Mouse (Mus musculus) hindbrain, embryonic 13.5 days (tissue): ENCODE results near the gene Rab11fip5. TPM values are rescaled to one million over a fixed set of nuclear protein-coding genes. Genes with fewer than 3 reads are reported as not detected.

Experiments used
- ATAC-seq: fragments of 200-750 bp; cut with Nextera tagmentation; 2 replicates; pipeline ENCODE4 v1.8.0; 2017; ENCODE audit warnings: moderate TSS enrichment; ENCODE audit not compliant: low FRiP score
- H3K27ac ChIP-seq: fragments of 300-500 bp; sonication (generic); 2 replicates; pipeline ENCODE4 v1.5.1; 2015; ENCODE audit warnings: inconsistent platforms, mild to moderate bottlenecking, moderate library complexity
- H3K27me3 ChIP-seq: fragments of 300-500 bp; sonication (generic); 2 replicates; pipeline ENCODE4 v1.6.1; 2015; ENCODE audit warnings: mild to moderate bottlenecking, inconsistent platforms
- H3K36me3 ChIP-seq: fragments of 300-500 bp; sonication (generic); 2 replicates; pipeline ENCODE4 v1.6.1; 2015; ENCODE audit warnings: mild to moderate bottlenecking, inconsistent platforms
- H3K4me1 ChIP-seq: fragments of 300-500 bp; sonication (generic); replicated peaks from 2 replicates; pipeline ENCODE4 v1.6.1; 2015; ENCODE audit warnings: inconsistent platforms
- H3K4me2 ChIP-seq: fragments of 300-500 bp; sonication (generic); 2 replicates; pipeline ENCODE4 v1.6.1; 2015; ENCODE audit warnings: inconsistent platforms, mild to moderate bottlenecking, moderate library complexity
- H3K4me3 ChIP-seq: fragments of 300-500 bp; sonication (generic); 2 replicates; pipeline ENCODE4 v1.5.1; 2015; ENCODE audit warnings: mild to moderate bottlenecking, inconsistent platforms
- H3K9ac ChIP-seq: fragments of 300-500 bp; sonication (generic); 2 replicates; pipeline ENCODE4 v1.6.1; 2015; ENCODE audit warnings: mild to moderate bottlenecking, inconsistent platforms
- H3K9me3 ChIP-seq: fragments of 300-500 bp; sonication (generic); 2 replicates; pipeline ENCODE4 v1.6.1; 2016; ENCODE audit warnings: inconsistent platforms
- WGBS: fragments of 180-500 bp; shearing (Covaris S2); methylation state at CpG from one replicate; pipeline ENCODE4 v1.1.7; 2015; 5-methylcytosine and 5-hydroxymethylcytosine counted together
- polyA plus RNA-seq: library from polyadenylated mRNA; unstranded; fragments of >200 nt; fragmentation: Nextera tagmentation; extraction: Ambion mirVana; gene quantifications from 2 replicates; pipeline ENCODE4 v1.2.1, GENCODE M21; 2015

Gene Rab11fip5
- 13.7 and 14.8 TPM in 2 replicates for polyA plus RNA-seq

- Histone ChIP-seq H3K36me3 (peaks cover 6% of the 10 kb centered on the region), H3K4me3 (peak within 1 kb of the TSS; percentile 88), H3K27me3 (peaks cover 19% of the 10 kb centered on the region; the same call in 1 of the 2 replicates), H3K27ac (peak within 1 kb of the TSS; percentile 85), H3K4me1 (peaks cover 36% of the 10 kb centered on the region), H3K9me3 (no peaks in the 10 kb centered on the region), H3K9ac (peak within 1 kb of the TSS; percentile 93), H3K4me2 (peak within 1 kb of the TSS; percentile 80)
- WGBS = 2% methylated on average over 70 of the region's 80 CpGs
- ATAC-seq = peak; percentile 32; the same call in 1 of the 2 replicates
Observed at GRCm38 (mm10) chr6:85373951-85374733, at the start of gene Rab11fip5. Rab11fip5 (minus strand) TSS chr6:85374634.

DNA sequence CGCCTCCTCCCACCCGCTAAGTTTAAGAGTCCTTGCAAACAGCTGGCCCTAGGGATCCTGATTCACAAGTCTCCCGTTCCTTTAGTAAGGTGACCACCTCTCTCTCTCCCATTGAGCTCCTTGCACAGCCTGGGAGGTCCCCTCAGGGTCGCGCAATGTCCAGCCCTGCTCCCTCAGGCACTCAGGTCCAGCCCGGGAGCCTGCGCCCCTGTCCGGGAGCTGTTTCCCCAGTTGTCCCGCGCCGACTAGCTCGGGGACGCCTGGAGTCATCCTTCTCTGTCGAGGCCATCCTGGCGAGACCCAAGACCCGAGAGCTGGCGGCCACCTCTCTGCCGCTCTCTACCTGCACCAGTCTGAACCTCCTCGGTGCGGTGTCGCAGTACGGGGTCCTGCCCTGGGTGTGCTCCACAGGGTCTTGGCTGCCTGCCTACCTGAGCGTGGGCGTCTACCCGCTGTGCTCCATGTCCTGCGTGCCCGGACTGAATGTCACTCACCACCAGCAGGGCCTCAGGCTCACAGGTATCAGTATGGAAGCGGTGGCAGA lies 49.5 kb upstream of the Rab11fip5 start, which contains the start of gene Noto:
TSS of gene Noto (plus strand) at position 51 of the 544 bp plus-strand sequence.
- WGBS = 16% methylated on average over 28 of the region's 28 CpGs
- H3K4me1 ChIP-seq = peaks cover 5% of the 10 kb centered on the region; the same call in 1 of the 2 replicates
- no peaks in the 10 kb centered on the region for H3K36me3 ChIP-seq
- no peak within 1 kb of the TSS for H3K4me2 ChIP-seq
- no peak within 1 kb of the TSS for H3K9ac ChIP-seq
- peaks cover 31% of the 10 kb centered on the region for H3K27me3 ChIP-seq
- no peaks in the 10 kb centered on the region for H3K9me3 ChIP-seq
- H3K27ac ChIP-seq = no peak within 1 kb of the TSS
- no peak for ATAC-seq
- no peak within 1 kb of the TSS for H3K4me3 ChIP-seq

GRCm38 (mm10) chr6:85419150-85419549 lies 44.7 kb upstream of the Rab11fip5 start:
- H3K4me3 ChIP-seq = no peak overlapping the region
- H3K9ac ChIP-seq = no peak overlapping the region
- no peaks in the 10 kb centered on the region for H3K36me3 ChIP-seq
- 90% methylated on average over 2 of the region's 2 CpGs for WGBS
- H3K4me1 ChIP-seq = peaks cover 5% of the 10 kb centered on the region; the same call in 1 of the 2 replicates
- no peak overlapping the region for H3K27ac ChIP-seq
- no peak for ATAC-seq
- no peaks in the 10 kb centered on the region for H3K9me3 ChIP-seq
- H3K4me2 ChIP-seq = no peak overlapping the region
- peaks cover 22% of the 10 kb centered on the region for H3K27me3 ChIP-seq

- no peak for ATAC-seq
- WGBS = 57% methylated on average over 3 of the region's 3 CpGs
- H3K4me2 ChIP-seq = no peak overlapping the region
Observed at GRCm38 (mm10) chr6:85415829-85416228, 41.4 kb upstream of the Rab11fip5 start.

GRCm38 (mm10) chr6:85410771-85411273 lies 36.4 kb upstream of the Rab11fip5 start:
- no peak overlapping the region for H3K4me3 ChIP-seq
- WGBS = 10% methylated on average over 13 of the region's 13 CpGs
- H3K36me3 ChIP-seq = no peaks in the 10 kb centered on the region
- H3K4me2 ChIP-seq = no peak overlapping the region
- H3K9ac ChIP-seq = no peak overlapping the region
- peaks cover 8% of the 10 kb centered on the region for H3K4me1 ChIP-seq
- ATAC-seq = peak; percentile 73
- peaks cover 59% of the 10 kb centered on the region for H3K27me3 ChIP-seq
- H3K9me3 ChIP-seq = no peaks in the 10 kb centered on the region
- no peak overlapping the region for H3K27ac ChIP-seq

More at GRCm38 (mm10) chr6:85415829-85416228, 41.4 kb upstream of the Rab11fip5 start:
- Histone ChIP-seq H3K36me3 (no peaks in the 10 kb centered on the region), H3K4me3 (no peak overlapping the region), H3K27me3 (0 out of 2 replicates have a peak, but pooled peaks cover 12% of the 10 kb centered on the region), H3K9me3 (no peaks in the 10 kb centered on the region), H3K4me1 (no peaks in the 10 kb centered on the region), H3K9ac (no peak overlapping the region), H3K27ac (no peak overlapping the region)

DNA sequence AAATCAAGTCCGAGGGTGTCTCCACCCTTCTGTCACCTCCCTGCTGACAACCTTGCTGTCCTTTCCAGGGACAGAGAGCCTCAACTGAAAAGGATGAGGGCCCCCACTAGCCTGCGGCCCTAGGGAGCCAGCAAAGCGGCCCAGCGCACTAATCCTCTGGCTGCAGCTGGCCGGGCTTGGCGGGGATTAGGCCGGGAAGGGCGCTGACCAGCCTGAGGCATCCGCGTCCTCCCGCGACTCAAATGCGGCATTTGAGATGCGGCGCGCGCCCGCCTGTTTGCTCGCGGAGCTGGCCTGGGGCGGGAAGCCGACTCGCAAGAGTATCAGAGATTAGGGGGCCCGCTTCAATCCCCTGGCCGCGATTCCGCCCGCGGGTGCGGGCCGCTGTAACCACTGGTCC lies 34.6 kb upstream of the Rab11fip5 start:
- Histone ChIP-seq H3K27ac (no peak overlapping the region), H3K9me3 (no peaks in the 10 kb centered on the region), H3K36me3 (no peaks in the 10 kb centered on the region), H3K9ac (peak overlapping the region; percentile 64), H3K4me2 (peak overlapping the region; percentile 51), H3K27me3 (peaks cover 57% of the 10 kb centered on the region), H3K4me3 (peak overlapping the region; percentile 28), H3K4me1 (peaks cover 8% of the 10 kb centered on the region)
- no peak for ATAC-seq
- whole genome bisulfite sequencing = 2% methylated on average over 31 of the region's 31 CpGs

DNA sequence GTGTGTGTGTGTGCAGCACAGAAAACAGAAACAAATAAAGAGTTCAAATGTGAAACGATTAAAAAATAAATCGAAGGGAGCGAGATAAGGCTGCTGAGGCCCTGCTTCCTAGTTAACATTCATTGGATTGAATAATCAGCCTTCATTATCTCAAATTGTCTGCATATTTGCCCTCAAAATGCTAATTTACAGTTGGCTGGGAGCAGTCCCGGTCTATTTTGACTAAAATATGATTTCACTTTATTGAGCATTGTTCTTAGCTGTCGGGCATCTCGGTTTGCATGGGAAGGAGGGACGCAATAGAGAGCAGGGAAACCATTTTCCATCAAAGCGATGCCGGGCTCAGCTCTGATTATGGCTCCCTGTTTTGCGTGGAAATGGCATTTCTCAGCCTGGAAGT lies 28.6 kb upstream of the Rab11fip5 start:
- Histone ChIP-seq H3K36me3 (no peaks in the 10 kb centered on the region), H3K4me2 (no peak overlapping the region), H3K27ac (peak overlapping the region; percentile 55; the same call in 1 of the 2 replicates), H3K27me3 (peaks cover 29% of the 10 kb centered on the region), H3K9ac (no peak overlapping the region), H3K4me1 (no peaks in the 10 kb centered on the region), H3K9me3 (no peaks in the 10 kb centered on the region), H3K4me3 (no peak overlapping the region)
- WGBS = 70% methylated on average over 10 of the region's 10 CpGs
- ATAC-seq = no peak

DNA sequence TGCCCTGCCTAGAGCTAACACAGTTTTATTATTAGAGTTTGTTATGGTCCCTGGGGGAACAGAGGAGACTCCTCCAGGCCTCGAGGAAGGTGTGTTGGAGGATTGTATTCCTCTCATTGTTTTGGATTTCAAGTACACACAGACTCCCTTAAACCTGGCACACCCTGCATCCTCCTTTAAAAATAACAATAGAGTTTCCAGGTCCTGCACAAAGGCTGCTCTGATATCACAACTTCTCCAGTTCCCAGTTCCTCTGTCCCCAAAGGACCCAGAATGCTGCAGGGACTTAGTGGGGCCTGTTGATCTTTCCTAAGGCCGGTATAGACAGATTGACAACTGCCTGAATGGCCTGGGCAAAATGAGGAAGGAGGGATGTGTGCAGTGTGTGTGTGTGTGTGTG lies 28.2 kb upstream of the Rab11fip5 start:
- Histone ChIP-seq H3K4me1 (no peaks in the 10 kb centered on the region), H3K4me2 (no peak overlapping the region), H3K27me3 (peaks cover 24% of the 10 kb centered on the region), H3K9me3 (no peaks in the 10 kb centered on the region), H3K36me3 (no peaks in the 10 kb centered on the region), H3K27ac (peak overlapping the region; percentile 55; the same call in 1 of the 2 replicates), H3K9ac (no peak overlapping the region), H3K4me3 (no peak overlapping the region)
- WGBS = 53% methylated on average over 2 of the region's 2 CpGs
- no peak for ATAC-seq

GRCm38 (mm10) chr6:85399715-85400114 lies 25.3 kb upstream of the Rab11fip5 start:
- no peak for ATAC-seq
- no peak overlapping the region for H3K9ac ChIP-seq
- no peak overlapping the region for H3K4me2 ChIP-seq
- peaks cover 3% of the 10 kb centered on the region; the same call in 1 of the 2 replicates for H3K27me3 ChIP-seq
- no peak overlapping the region for H3K4me3 ChIP-seq
- H3K27ac ChIP-seq = no peak overlapping the region
- peaks cover 3% of the 10 kb centered on the region; the same call in 1 of the 2 replicates for H3K9me3 ChIP-seq
- WGBS = 35% methylated on average over 5 of the region's 5 CpGs
- H3K4me1 ChIP-seq = no peaks in the 10 kb centered on the region
- H3K36me3 ChIP-seq = no peaks in the 10 kb centered on the region

GRCm38 (mm10) chr6:85397165-85397564 lies 22.7 kb upstream of the Rab11fip5 start:
- Histone ChIP-seq H3K9me3 (peaks cover 3% of the 10 kb centered on the region; the same call in 1 of the 2 replicates), H3K27me3 (no peaks in the 10 kb centered on the region; the same call in 1 of the 2 replicates), H3K4me1 (no peaks in the 10 kb centered on the region), H3K9ac (no peak overlapping the region), H3K36me3 (no peaks in the 10 kb centered on the region), H3K4me3 (no peak overlapping the region), H3K27ac (no peak overlapping the region), H3K4me2 (no peak overlapping the region)
- 18% methylated on average over 1 of the region's 1 CpGs for WGBS
- no peak for ATAC-seq

- no peak overlapping the region for H3K4me2 ChIP-seq
- ATAC-seq = no peak
- WGBS = 92% methylated on average over 2 of the region's 2 CpGs
Observed at GRCm38 (mm10) chr6:85395360-85395759, 20.9 kb upstream of the Rab11fip5 start.

GRCm38 (mm10) chr6:85391803-85392202 lies 17.4 kb upstream of the Rab11fip5 start:
- ATAC-seq = no peak
- Histone ChIP-seq H3K36me3 (no peaks in the 10 kb centered on the region), H3K9ac (no peak overlapping the region), H3K9me3 (peaks cover 3% of the 10 kb centered on the region; the same call in 1 of the 2 replicates), H3K27ac (no peak overlapping the region), H3K4me2 (no peak overlapping the region), H3K27me3 (peaks cover 9% of the 10 kb centered on the region; the same call in 1 of the 2 replicates), H3K4me3 (no peak overlapping the region), H3K4me1 (no peaks in the 10 kb centered on the region)
- WGBS = 25% methylated on average over 6 of the region's 7 CpGs

More at GRCm38 (mm10) chr6:85395360-85395759, 20.9 kb upstream of the Rab11fip5 start:
- no peaks in the 10 kb centered on the region for H3K36me3 ChIP-seq
- H3K4me1 ChIP-seq = no peaks in the 10 kb centered on the region
- peaks cover 4% of the 10 kb centered on the region; the same call in 1 of the 2 replicates for H3K27me3 ChIP-seq
- H3K27ac ChIP-seq = no peak overlapping the region
- peaks cover 3% of the 10 kb centered on the region; the same call in 1 of the 2 replicates for H3K9me3 ChIP-seq
- H3K9ac ChIP-seq = no peak overlapping the region
- no peak overlapping the region for H3K4me3 ChIP-seq
